Mouse (Mus musculus): ENCODE data around the gene Chst12.

Chst12 gene

DNA sequence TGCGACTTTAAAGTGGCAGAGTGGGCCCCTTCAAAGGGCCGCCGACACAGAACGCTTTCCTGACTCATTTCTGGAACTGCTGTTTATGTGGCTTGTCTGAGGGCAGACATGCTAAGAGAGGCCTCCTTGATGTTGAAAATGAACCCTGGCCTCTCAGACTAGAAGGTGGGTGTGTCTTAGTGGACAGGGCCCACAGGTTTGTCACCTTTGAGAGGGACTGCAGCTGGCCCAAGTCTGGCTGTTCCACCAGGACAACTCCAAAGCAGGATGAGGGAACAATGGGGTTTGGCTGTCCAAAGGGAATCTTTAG, 12.5 kb downstream of the Chst12 start:
- no peak for DNase-seq

DNA sequence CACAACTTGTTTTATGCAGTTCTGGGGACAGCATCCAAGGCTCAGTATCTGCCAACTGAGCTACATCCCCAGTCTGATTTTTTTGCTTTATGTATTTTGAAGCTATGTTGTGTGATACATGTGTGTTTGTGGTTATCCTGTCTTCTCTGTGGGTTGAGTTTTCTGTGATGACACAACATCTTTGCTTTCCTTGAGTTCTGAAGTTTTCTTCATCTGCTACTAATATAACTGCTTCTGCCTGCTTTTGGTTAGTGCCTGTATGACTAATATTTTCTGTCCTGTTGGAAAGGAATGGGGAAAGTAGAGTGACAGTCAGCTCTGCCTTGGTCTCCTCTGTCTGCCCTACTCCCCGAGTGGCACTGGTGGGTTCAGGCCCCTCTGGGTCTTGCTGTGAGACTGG, 15.8 kb downstream of the Chst12 start:
- DNase-seq = no peak

DNA sequence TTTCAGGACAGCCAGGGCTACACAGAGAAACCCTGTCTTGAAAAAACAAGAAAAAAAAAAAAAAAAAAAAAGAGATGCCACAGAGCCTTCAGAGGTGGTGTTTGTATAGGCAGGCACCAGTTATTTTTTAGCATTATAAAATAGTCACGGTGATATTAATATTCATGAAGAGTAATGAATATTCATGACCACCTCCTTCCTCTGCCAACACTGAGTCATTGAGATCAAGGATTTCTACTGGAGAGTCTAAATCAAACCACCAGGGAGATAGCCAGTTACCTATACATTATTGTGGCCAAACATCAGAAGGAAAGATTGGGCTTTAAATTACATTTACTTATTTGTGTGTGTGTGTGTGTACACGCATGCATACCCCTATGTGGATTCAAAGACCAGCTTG, 21.4 kb downstream of the Chst12 start:
- DNase-seq = no peak

DNA sequence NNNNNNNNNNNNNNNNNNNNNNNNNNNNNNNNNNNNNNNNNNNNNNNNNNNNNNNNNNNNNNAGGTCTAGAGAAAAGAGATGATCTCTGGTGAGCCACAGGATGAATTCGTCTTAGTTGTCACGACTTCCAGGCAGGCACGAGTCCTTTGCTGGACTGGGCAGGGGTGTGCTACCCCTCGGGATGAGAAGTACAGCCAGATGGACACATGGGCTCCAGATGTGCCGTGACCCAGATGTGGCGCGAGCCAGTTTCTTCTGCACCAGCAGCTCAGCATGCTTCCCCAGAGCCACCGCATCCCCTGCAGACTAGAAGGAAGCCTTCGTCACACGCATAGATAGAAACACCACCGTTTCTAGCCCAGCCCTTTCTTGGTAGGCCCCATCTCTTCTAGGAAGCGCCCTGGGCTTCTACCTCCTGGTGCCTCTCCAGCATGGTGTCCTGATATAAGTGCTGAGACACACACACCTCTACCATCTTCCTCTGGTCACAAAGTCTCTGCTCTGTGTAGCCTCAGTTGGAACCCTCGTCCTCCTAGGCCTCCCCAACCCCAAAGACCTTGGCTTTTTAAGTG, 32.8 kb downstream of the Chst12 start:
- DNase-seq = no peak

DNA sequence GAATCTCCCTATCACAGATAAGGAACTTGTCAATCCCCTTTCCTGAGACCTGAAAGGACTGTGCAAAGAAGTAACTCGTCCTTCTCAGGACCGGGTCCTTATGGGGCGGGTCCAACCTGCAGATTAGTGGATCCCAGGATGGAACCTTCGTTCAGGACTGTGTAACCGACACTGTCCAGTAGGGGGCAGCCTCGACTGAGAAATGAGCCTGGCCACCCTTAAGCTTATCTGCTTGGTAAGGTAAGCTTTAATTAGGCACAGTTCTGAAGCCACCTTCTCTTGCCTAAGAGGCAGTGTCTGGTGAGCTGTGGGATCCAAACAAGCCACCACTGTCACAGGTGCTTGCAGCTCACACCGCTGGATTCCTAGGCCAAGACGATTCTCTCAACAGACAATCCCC, 34.8 kb downstream of the Chst12 start:
- DNase-seq = peak; percentile 81

DNA sequence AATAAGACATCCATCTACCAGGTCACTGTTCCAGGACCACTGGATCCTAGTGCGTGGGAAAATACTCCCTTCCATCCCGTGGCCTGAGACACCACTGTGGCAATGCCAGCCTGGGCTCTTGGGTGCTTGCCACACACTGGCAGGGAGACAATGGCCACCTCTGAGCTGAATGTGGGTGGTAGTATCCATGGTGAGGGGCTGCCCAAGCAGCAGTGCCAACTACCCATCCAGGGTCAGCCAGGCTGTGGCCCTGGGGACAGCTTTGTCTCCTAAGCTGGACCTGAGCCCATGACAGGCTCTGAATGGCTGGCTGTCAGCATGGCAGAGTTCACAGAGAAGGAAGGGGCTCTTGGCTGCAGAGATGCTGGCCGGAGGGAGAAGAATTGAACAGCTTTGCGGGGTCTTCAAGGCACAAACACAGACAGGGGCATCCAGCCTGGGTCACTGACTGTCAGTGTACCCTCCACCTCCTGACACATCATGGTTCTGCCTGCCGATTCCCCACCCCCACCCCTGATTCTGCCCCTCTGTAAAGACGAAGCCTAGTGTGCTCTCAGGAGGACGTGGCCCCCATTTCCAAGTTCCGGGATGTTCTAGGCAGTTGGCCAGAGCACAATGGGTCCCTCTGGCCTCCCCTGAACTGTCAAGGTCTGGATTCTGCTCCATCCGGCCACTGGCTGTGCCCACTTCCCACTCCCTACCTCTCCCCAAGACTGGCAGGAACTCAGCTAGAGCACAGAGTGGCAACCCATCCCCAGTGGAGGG, 37.6 kb downstream of the Chst12 start:
- no peak for DNase-seq

DNA sequence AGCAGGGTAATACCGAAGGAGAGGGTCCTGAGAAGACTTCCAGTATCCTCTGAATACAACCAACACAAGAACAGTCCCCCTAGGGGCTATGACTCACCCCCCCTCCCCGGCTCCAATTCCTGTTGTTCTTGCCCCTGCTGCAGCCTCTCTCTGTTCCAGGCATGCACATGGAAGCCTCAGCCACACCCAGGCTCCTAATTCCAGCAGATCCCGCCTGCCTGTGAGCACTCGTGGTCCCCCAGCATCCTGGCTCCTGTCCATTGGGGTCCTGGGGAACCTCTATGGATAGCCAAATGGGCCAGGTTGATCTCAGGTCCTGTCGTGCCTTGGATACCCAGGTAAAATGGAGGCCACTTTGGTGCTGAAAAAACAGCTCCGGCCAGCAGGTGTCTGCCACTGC, 40.3 kb downstream of the Chst12 start:
- no peak for DNase-seq

DNA sequence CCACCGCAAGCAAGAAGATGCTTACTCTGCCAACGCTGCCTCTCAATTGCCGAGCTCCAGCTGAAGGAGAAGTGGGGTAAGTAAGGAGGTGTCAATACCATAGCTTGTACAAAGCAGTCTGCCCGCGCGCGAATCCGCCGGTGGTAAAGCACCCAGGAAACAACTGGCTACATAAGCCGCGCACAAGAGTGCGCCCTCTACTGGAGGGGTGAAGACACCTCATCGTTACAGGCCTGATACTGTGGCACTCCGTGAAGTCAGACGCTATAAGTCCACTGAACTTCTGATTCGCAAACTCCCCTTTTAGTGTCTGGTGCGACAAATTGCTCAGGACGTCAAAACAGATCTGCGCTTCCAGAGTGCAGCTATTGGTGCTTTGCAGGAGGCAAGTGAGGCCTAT, 41.0 kb downstream of the Chst12 start:
- no peak for DNase-seq

DNA sequence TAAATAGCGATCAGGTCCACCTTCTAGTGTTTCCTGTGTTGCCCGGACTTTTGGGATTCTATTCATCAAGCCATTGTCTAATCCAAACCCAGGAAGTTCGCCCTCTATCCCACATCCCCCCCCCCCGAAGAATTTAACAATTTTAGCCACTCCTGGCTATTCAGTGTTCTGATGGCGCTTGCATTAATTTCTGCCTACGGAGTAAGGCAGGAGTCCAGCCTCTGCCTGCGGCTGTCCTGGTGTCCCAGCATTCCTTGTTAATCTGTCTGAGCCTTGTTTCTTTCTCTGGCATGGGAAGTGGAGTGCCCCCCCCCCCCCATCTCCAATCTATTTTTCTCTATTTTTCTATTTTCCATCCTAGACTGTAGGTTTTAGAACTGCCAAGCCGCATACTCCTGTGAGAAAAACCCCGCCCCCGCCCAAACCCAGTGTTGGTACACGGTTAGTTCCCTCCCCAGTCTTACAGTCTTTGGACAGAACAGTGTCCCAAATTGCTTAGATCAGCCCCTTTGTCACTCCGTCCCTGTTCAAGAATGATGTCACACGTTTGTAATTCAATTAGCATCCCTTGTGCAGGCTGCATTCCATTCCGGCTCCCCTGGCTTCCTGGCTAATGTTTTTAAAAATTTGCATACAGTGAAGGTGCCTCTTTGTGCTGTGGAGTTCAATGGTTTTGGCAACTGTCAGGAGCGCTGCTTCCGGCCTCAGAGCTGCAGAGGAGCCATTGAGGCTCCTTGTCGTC, 44.1 kb downstream of the Chst12 start:
- DNase-seq = peak; percentile 52

DNA sequence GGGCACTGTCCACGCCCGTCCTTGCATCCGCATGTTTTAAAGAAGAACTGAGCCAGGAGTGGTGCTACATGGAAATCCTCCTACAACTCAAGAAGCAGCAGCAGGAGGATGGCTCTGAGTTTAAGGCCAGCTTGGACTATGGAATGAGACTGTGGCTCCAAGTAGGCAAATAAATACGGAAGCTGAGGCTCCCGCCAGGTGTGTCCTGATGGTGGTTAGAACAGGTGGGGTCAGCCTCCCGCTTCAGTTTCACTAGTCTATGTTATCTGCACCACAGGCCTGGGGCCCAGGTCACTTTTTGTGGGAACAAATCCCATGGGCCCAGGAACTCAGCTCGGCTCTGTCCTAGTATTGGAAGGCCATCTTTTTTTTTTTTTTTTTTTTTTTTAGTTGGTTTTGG, 48.4 kb downstream of the Chst12 start:
- no peak for DNase-seq

DNA sequence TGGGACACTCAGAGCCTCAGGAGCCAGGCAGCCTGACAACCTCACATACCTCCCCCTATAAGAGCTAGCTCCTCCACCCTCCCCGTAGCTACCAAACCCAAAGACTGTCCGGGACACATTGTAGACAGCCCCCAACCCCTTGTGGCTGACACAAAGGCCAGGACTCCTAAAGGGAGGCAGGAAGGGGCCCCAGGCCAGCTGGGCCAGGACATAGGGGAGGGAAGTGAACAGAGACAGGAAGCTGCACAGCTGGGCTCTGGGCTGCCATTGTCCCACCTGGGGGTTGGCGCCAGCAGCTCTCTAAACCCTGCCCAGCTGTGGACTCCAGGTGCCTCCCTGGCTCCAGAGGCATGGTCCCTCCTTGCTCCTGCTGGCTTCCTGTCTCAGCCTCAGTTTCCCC, 51.5 kb downstream of the Chst12 start:
- DNase-seq = no peak

DNA sequence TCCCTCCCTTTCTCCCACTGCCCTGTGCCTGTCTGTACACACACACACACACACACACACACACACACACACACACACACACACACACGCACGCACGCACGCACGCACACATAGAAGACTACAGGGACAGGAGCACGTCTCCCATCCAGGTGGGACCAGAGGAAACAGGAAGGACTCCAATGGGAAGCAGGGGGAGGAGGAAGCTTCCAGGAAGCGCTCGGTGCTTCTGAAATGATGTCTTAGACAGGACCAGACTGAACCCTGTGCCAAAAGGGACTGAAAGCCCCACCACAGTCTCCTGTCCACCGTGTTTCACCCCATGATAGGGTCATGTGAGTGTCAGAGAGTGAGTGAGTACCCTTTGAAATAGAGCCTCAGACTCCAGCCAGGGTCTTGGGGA, 57.3 kb downstream of the Chst12 start:
- DNase-seq = no peak

DNA sequence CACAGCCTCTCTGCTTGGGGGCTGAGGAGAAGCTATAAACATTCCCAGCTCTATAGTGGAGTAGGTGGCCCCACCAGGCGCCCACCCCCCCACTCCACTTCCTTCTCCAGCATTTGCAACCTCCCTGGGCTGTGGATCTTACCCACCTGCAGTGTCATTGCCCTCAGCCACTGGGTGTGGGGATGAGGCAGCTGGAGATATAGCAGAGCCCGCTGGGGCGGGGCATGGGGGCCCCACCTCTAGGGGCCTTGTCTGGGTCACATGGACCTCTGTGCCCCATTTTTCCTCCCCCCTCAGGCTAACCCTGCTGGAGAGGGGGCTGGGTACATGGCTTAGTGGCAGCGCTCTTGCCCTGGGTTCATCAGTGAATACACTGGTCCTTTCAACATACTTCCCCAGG, 59.5 kb downstream of the Chst12 start, which contains the start of gene Grifin:
Gene Grifin (minus strand): TSS at position 176 of the 400 bp plus-strand sequence.
- no peak for DNase-seq

DNA sequence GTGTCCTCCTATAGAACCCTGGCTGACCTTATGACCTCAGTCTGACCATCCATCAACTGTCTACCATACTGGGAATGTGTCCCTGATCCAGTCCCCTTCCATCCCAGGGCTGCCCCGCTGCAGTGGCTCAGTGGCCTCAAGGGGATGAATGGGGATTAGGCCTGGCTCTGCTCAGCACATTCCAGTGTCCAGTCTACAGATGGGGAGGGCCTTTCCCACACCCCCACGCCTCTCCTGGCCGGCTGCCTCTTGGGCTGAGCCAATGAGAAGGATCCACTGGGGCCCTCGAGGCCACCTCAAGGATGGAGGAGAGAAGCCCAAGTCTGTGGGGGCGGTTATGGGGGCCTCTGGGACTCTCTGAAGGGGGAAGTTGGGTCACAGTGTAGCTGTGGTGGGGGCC, 60.1 kb downstream of the Chst12 start:
- DNase-seq = no peak

DNA sequence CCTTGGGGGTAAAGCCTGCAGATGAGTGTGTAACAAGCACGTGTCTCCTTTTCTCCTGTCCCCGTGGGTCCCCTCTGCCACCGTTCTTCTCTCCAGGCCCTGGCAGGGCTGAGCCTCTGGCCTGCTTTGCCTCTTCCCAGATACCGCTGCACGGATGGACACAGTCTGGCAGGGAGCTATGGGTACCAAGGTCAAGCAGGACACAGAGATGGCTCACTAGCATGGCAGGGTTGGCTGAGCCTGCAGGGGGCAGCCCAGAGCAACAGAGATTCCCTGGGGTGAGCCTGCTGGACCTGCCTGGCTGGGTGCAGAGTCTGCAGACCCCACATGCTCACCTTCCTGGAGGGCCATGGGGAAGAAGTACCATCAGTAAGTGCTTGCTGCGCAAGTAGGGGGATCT, 60.5 kb downstream of the Chst12 start:
- DNase-seq = peak; percentile 36

DNA sequence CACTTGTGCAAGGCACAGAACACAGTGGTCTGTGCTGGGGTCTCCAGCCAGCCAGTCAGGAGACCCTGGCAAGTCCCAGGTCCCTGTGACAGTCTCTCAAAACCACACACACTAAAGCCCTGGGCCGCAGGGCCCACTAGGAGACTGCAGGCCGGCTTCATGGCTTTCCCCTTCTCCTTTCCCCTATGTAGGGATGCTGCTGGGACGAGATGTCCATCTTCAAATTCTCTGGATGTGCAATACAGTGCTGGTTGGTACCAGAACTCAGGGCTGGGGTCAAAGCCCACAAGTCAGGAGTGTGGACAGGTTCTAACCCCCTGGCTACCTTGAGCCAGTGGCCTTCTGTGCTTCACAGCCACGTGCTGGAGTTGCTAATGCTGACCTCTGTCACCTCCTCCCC, 60.9 kb downstream of the Chst12 start:
- DNase-seq = no peak

DNA sequence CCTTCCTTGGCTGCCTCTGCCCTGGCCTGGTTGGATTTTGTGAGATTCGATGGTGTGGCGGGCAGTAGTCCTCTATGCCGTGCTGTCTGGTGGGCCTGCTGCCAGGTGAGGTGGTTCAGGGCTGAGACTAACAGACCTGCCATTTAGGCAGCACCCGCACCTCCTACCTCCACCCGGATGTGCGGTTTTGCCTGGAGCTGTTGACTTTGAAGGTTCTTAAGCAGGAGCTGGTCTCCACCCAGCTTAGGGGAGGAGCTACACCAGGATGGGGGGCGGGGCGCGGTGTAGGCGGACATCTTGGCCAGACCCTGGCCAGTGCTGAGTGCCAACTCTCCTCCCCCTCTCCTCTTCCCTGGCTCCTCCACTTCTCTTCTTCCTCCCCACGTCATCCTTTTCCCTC, 62.0 kb downstream of the Chst12 start:
- DNase-seq = peak; percentile 63

DNA sequence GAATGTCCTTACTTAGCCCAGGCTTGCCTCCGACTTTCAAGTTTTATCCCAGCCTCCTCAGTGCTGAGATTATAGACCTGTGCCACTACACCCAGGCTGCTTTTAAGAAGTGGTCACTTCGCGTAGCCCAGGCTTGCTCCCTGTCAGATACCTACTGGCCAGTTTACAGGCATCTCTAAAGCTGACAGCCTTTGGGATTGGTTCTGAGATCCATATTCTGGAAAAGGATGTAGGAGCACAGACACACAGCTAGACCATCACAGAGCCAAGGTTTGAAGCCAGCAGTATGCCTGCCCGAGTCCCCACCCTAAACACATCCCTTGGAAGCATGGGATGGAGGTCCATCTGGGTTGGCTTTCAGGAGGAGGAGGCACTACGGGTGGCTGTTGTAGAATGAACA, 62.4 kb downstream of the Chst12 start:
- DNase-seq = no peak

DNA sequence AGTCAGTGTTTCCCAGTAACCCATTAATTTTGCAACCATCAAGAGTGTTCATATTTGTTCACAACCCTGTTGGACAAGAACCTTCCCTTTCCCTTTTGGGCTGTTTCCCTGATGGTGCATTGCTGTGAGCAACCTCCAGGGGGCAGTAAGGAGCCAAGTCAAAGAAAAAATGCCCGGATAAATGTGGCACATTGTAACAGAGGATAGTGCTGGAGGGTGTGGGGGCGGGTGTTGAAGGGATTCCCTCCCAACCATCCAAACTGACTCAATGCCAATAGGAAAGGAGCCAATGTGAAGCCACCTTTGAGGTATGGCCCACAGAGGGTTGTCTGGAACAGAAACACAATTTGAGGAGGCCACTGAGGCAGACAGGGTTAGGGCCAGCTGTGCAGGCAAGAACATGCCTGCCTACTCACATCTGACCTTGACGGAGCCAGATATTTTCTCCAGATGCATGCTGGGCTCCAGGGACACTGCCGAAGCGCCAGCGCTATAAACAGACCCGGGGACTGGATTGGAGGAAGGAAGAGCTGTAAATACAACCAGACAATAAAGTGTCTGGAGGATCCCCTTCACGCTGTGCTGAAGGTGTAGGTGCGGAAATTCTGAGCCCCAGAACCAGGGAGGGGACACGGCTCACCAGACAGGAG, 63.1 kb downstream of the Chst12 start:
- DNase-seq = peak; percentile 61

DNA sequence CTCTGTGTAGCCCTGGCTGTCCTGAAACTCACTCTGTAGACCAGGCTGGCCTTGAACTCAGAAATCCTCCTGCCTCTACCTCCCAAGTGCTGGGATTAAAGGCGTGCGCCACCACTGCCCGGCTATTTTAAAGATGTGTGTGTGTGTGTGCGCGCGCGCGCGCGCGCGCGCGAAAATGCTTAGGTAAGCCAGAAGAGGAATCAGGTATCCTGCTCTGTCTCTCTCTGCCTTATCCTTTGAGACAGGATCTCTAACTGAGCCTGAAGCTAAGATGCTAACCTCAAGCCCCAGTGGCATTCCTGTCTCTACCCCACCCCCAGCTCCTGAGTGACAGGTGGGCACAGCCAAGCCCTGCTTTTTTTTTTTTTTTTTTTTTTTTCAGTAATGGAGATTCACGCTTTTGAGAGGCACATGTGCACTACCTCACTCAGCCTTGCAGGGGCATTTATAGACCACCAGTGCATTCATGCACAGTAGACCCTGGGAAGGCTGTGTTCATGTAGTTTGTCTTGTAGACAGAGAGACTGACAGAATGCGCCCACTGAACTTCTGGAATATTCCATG, 63.8 kb downstream of the Chst12 start:
- no peak for DNase-seq

DNA sequence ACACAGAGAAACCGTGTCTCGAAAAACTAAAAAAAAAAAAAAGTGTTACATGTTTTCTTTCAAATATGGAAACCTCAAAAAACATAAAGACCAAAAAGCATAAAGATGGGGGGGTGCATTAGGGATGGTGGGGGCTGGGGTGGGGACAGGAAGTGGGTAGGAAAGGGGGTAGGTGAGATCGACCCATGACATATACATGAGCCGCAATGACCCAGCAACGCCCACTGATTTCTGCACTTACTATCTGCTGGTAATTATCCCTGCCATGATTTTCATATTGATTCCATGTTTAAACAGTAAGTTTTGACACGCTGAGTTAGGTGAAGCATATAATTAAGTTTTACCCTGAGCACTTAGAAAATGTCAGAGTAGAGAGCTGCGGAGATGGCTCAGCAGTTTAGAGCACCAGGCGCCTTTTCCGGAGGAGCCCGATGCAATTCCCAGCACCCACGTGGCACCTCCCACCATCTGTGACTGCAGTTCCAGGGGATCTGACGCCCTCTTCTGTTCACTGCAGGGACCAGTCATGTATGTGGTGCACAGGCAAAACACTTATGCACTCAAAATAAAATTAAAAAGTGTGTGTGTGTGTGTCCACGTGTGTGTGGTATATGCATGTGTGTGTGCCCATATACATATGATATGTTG, 65.0 kb downstream of the Chst12 start:
- DNase-seq = no peak

DNA sequence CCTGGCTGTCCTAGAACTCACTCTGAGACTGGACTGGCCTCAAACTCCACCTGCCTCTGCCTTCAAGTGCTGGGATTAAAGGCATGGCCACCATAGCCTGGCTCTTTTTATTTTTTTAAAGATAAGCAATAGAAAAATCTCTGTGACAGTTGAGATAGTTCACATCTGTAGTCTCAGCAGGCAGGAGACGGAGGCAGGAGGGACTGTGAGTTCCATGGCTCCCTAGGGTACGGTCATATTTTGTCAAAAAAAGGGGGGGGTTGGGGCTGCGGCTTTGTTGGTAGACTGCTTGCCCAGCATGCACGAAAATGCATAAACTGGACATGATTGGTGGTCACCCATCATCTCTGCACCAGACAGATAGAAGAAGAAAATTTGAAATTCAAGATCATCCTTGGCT, 65.9 kb downstream of the Chst12 start:
- no peak for DNase-seq

DNA sequence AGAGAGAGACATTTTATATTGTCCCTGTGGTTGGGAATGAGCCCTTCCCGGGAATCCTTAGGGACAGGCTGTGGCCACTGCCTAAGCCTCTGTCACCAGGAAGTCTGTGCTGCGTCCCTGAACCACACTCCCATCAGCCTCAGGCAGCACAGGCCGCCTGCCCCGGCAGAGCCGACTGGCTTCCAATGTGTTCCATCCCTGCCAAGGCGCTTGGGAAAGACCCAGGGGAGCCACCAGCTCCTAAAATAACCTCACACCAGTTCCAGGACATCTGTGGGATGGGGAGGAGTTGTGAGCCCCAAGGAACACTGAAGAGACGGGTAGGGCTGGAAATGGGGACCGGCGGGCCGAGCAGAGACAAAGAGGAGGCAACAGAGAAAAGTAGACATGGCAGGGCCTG, 66.3 kb downstream of the Chst12 start:
- peak; percentile 53 for DNase-seq

Measured in kidney, adult 9 months (tissue).